Mouse (Mus musculus) cerebellum, postnatal 14 days (tissue): Measurements from ENCODE around the gene Krt9.
"Not testable (repeated sequence)": the region's sequence is repeated elsewhere in the genome, so short reads cannot be mapped to it uniquely, and the experiment has no call there.

ENCODE experiments used
- DNase-seq, 2 experiments: peaks; one replicate each; pipeline ENCODE4 v3.0.0; 2021; ENCODE audit warnings: mixed read lengths in 2 of 2

The Krt9 gene

GRCm38 (mm10) chr11:100192992-100193391, at the start of gene Krt9:
TSS of gene Krt9 (minus strand) at chr11:100193246.
- no peak for DNase-seq

- not testable (repeated sequence) for DNase-seq
Observed at GRCm38 (mm10) chr11:100240272-100240671, 47.2 kb upstream of the Krt9 start.

DNA sequence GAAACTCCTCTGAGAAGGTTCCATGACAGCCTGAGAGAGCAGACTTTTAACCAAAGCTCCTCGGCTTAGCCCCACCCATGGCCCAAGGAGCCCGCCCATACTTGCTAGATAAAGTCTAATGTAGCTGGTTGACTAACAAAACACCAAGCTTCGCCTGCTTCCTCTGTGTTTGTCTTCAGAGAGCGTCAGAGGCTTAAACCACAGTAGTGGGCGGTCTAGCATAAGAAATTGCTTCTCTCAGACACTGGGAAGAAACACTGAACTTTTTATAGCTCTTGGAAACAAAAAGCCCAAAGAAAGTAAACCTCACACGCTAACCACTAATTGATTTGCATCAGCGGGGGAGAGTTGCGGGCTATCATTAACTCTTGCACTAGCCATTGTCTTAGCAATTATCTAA, 28.7 kb upstream of the Krt9 start:
- no peak for DNase-seq

GRCm38 (mm10) chr11:100219304-100219703, 26.3 kb upstream of the Krt9 start:
- DNase-seq = no peak

GRCm38 (mm10) chr11:100208542-100208941, 15.5 kb upstream of the Krt9 start:
- DNase-seq = no peak

- no peak for DNase-seq
Observed at GRCm38 (mm10) chr11:100207498-100207897, 14.5 kb upstream of the Krt9 start, which contains the start of gene Krt14. TSS of gene Krt14 (minus strand) at chr11:100207548.

DNA sequence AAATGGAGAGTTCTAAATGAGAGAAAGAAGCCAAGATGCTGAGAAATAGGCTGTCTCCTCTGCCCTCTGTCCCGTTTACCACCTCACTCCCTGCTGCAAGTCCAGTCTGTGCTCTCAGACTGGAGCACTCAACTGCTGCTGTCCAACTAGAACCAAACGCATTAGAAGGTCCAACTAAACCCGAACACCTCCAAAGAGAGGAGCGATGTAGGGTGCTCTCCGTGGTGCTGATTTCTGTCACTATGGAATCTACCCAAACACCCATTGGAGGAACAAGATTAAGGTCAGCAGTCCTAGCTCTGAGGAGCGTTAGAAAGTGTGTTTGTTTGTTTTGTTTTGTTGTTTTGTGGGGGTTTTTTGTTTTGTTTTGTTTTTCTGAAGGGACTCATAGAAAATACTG, 10.4 kb upstream of the Krt9 start:
- no peak for DNase-seq

DNA sequence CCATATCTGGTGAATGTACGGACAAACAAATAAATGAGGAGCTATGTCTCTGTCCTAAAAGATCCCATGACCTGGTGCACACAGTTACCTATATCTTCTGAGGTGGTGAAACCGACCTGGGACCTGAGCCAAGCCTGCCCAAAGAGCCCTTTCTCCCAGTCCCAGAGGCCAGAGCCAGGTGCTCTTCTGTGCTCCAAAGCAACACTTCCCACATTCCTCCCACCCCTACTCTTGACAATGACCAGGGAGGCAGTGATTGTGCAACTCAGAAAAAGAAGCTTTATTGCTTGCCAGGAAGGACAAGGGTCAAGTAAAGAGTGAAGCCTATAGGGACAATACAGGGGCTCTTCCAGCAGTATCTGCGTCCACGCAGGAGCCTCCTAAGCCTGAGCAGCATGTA, 9.9 kb upstream of the Krt9 start:
- DNase-seq = no peak

DNA sequence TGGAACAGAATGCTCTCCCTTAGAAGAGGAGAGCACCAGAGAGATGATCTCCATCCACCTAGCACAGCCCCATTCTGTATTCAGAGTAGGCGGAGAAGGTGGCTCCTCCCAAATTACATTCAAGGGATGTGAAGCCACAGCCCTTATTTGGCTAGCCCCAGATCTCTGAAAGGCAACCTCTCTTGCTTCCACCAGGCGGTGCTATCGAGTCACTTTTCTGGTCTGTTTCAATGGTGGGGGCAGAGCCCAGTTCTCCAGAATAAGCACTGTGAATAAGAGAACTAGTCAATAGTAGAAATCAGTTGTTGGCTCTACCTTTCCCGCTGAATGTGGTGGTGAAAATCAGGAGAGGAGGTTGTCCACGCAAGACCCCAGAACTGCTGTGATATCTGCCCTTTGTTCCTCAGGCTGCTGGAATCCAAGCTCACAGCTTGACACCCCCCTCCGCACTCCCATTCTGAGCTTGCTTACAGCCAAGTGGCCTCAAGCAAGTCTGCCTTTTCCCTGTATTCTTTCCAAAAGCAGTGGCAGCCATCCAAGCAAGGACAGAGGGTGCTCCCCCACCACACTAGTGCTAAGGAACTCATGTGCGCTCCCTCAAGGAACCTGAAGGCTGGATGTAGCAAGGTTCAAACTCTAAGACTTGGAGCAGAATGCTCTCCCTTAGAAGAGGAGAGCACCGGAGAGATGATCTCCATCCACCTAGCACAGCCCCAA, 7.2 kb upstream of the Krt9 start:
- peak; percentile 41 to 71 for DNase-seq

DNA sequence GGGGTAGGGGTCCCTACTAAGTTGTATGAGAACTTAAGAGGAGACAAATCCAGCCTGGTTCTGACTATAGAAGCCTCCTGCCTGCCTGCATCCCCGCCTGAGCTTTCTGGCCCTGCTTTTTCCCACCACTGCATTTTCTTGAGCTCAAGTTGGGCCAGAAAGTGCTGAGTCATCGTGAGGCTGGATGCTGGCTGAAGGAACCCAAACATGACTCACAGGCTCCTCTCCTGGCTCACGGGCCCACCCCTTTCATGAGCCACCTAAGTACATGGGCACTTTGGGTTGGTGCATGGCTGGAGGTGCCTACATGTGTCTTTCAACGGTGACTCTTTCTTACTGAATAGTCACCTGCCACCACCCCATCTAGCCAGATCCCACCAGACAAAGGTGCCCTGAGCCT, 5.6 kb upstream of the Krt9 start:
- DNase-seq = no peak

GRCm38 (mm10) chr11:100191820-100192219, 1.2 kb downstream of the Krt9 start:
- DNase-seq = no peak

GRCm38 (mm10) chr11:100186736-100187135, 6.3 kb downstream of the Krt9 start:
- peak; percentile 48 to 61 for DNase-seq

DNA sequence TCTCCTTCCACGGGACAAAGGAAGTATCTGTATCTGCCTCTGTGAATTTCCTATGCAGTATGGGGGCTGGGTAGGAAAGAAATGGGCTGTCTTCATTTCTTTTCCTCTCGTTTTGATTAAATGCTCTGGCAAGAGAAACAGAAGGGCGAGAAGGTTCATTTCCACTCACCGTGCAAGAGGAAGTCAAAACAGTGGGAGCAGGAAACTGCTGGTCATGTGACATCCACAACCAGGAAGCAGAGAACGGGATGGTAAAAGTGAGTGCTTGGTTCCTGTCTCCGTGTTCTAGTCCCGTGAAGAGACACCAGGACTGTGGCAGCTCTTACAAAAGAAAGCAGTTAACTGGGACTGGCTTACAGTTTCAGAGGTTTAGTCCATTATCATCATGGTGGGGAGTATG, 11.3 kb downstream of the Krt9 start:
- no peak for DNase-seq

DNA sequence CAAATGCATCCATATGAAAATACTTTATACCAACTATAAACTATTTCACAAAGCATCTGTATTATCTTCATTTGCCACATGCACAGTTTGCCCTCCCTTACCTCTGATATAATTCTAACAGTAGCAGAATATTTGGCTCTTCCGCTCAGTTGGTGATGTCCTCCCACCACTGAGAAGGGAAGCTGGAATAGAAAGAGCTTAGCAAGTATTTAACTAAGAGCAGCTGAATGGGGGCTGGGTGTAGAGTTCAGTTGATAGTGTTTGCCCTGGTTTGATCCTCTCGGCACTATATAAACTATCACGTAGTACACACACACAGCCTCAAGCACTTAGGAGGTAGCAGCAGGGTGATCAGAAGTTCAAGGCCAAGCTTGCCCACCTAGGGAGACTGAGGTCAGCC, 13.8 kb downstream of the Krt9 start:
- DNase-seq = no peak

- no peak for DNase-seq
Observed at GRCm38 (mm10) chr11:100178307-100178706, 14.7 kb downstream of the Krt9 start.

GRCm38 (mm10) chr11:100176791-100177190, 16.3 kb downstream of the Krt9 start:
- DNase-seq = no peak

DNA sequence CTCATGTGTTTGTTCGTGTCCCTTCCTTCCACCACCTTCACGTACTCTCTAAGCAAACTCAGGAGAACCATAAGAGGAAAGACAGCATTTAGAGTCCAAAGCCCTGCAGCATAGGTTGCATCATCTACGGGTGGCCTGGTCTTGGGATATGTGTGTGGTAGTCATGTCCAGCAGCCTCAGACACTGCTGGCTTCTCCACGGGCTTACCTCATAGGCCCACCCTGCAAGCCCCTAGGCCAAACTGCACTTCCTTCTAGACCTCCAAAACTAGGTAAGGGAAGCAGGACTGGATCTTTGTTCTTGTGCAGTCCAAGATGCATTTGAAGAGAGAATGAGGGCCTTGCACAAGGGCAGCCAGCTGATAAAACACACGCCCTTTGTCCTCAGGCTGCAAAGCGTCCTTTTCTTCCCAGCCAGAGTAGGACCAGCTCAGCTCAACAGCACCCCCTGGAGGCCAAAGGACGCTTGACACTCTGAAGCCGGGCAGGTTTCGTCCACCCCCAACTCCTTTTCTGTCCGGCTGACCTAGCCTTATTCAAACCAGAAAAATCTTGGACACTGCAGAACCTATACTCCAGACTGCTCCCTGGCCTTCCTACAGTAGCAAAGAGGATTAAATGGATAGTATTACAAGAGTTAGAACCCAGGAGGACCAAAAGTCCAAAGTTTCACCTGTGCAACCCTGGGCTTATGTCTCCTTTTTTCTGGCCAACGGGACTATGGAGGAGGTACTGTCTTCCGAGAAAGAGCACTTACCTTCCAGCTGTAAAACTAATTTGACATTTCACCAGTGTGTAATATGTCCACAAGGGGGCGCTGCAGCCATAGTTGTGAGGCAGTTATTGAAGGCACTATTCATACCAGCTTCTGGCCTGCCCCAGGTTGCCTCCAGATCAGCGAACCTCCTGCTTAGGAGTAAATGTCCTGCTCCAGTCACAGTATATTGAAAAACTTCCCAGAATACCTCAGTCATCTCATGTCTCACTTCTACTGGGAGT, 24.0 kb downstream of the Krt9 start:
- DNase-seq = peak; percentile 85 to 92

DNA sequence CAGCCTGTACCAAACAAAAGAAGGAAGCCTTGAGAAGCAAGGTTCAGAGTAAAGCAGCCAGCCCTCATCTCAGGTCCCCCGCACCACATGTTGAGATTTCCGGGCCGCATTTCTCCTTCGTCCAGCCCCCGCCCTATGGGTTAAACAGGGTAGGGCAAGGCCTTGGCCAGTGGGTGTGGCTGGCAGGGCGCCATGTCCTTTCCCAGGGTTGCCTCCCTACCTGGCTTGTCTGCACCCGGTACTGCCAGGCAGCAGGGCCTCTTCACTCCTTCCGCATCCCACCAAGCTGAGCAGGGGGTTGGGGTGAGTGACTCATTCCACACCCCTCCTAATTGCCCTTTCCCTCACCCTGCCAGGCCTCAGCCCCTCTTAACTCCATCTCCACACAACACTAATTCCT, 25.0 kb downstream of the Krt9 start:
- peak in 1 of 2 experiments; percentile 34 for DNase-seq

DNA sequence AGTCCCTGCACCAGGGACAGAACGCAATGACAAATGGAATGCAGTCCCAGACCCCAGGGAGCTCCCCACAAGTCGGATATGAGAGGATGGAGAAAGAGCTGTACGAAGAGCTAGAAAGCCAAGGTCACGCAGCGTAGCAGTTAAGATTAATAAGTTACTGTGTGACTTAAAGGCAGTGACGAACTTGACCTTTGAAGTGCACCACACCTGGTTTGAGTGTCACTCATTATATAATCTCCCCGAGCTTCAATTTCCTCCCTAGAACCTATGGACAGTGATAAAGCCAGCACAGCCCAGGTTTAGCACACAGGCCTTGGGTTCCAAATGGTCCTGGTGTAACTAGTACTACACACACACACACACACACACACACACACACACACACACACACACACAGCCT, 28.7 kb downstream of the Krt9 start:
- no peak for DNase-seq

- DNase-seq = no peak
Observed at GRCm38 (mm10) chr11:100157908-100158477, 35.1 kb downstream of the Krt9 start.

GRCm38 (mm10) chr11:100157331-100157730, 35.7 kb downstream of the Krt9 start:
- DNase-seq = no peak

DNA sequence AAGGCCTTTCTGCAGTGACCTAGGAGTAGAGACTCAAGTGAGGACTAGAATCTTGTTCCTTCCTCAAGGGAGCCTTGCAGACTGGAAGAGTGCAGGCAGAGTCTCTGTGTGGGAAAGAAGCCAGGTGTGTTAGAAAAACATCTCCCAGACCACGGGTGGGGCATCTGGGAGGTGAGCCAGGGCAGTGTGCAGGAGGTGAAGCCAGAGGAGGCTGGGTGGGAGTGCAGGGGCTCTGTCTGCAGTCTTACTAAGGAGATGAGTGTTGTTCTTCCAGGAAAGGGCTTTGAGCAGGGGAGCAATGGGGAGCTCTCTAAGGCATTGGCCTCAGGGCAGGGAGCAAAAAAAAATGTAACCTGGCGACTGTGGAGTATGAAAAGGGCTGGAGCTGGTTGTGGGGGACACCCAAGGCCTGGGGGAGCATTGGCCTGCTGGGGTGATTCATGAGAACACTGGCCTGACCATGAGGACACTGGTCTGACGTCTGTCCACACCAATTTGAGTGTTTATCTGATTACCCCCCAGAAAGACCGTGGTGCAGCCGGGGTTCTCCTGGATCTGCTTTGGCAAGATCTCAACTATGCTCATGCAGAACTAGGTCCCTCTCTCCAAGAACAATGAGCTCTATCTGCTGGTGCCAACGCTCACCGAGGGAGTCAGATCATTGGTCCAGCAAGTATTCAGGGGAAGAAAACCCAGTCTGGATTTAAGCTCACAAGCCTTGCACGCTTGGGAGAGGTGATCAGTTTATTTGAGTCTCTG, 37.4 kb downstream of the Krt9 start:
- no peak for DNase-seq
